ENCODE assay signal across 8 mouse cellular contexts in genomic region chr3:108590786-108591529, GRCm38 (mm10). TPM values are rescaled to one million over a fixed set of nuclear protein-coding genes. Genes with fewer than 3 reads are reported as not detected.
DNase-seq lines count a peak whose midpoint lies in the region; ATAC-seq and TF ChIP-seq lines count a peak whose summit lies in the region.

Wdr47 (plus strand) TSS chr3:108591279.

- peak within 1 kb of the TSS; percentile 76 for H3K4me3 ChIP-seq in cortical plate, adult 2 months (ENCODE audit: insufficient read depth, low read length)
- peak within 1 kb of the TSS; percentile 97 for H3K4me3 ChIP-seq in megakaryocyte, embryonic 14.5 days (replicated peaks)

- H3K9me3 ChIP-seq in megakaryocyte, embryonic 14.5 days = no peaks in the 10 kb centered on the region

- peaks cover 1% of the 10 kb centered on the region; the same call in 1 of the 2 replicates for H3K4me1 ChIP-seq in cortical plate, adult 2 months (ENCODE audit: control insufficient read depth, insufficient read depth, low read length)
- H3K4me1 ChIP-seq in megakaryocyte, embryonic 14.5 days = peaks cover 17% of the 10 kb centered on the region

- peak within 1 kb of the TSS; percentile 84 for H3K27ac ChIP-seq in cortical plate, adult 2 months (ENCODE audit: insufficient read depth, low read length)

- DNase-seq in gastrocnemius, adult 8-10 months (ENCODE audit: low spot score in 2 of 2) = peak; percentile 92 to 95
- DNase-seq in hindlimb bud, embryonic 11.5 days (ENCODE audit: extremely low spot score, low read depth, low spot score) = peak; percentile 82
- peak; percentile 84 to 98 for DNase-seq in left cerebral cortex, adult 8-10 months (ENCODE audit: low spot score in 2 of 2)
- peak; percentile 97 to 98 for DNase-seq in right cerebral cortex, postnatal 10 days (ENCODE audit: low spot score in 2 of 2)
- peak; percentile 90 for DNase-seq in urinary bladder, postnatal 25 days (ENCODE audit: low spot score)

- TF ChIP-seq POLR2A in cortical plate, adult 2 months (IDR thresholded peaks at IDR 0.05; ENCODE audit: extremely low read depth, insufficient read depth, low read length) = peak; percentile 58; the same call in 1 of the 2 replicates

- peaks cover 8% of the 10 kb centered on the region for H3K27me3 ChIP-seq in megakaryocyte, embryonic 14.5 days (replicated peaks)

- no peak for TF ChIP-seq CTCF in cortical plate, adult 2 months (IDR thresholded peaks at IDR 0.05; ENCODE audit: extremely low read depth, insufficient read depth, low read length)

- peaks cover 3% of the 10 kb centered on the region for H3K36me3 ChIP-seq in megakaryocyte, embryonic 14.5 days (replicated peaks; ENCODE audit: low read length)

- peak; percentile 99 for ATAC-seq in activated CD4-positive, CD25-positive, alpha-beta regulatory T cell, adult 4 months

RNA-seq across cellular contexts. Expression of gene Wdr47, which starts in this region (rescaled TPM):
- 1 to 10 TPM; 6.1 to 9.1 TPM for polyA plus RNA-seq in activated CD4-positive, CD25-positive, alpha-beta regulatory T cell, adult 4 months (2017; shearing (Covaris generic))
- 75.7 and 79.9 TPM in 2 replicates for polyA plus RNA-seq in cortical plate, adult 2 months (2012; rRNA removed)
- total RNA-seq in gastrocnemius, adult 8-10 months (2022) = 1 to 10 TPM; 3.5 to 7.7 (median 5.0) TPM
- total RNA-seq in left cerebral cortex, adult 8-10 months (2022) = 100 to 1,000 TPM; 114 to 149 (median 124) TPM
- polyA plus RNA-seq in megakaryocyte, embryonic 14.5 days (2012; ENCODE audit: insufficient read depth, low replicate concordance) = 0.12 TPM in 1 of 2 replicates, not detected in the other

Comparison
In these comparisons a context has a peak if more than half of its experiments do, and no peak if none do; other contexts are left out.
1. Peak in every context shown above with its lines: DNase-seq, ATAC-seq, H3K4me3 ChIP-seq and H3K27ac ChIP-seq.
2. RNA of gene Wdr47 (total RNA-seq): 114 to 149 TPM in left cerebral cortex, adult 8-10 months; 3.5 to 7.7 TPM in gastrocnemius, adult 8-10 months; every median in the first group is over 10 times any median in the second.